ENCODE assay signal across 8 mouse cellular contexts in genomic region chr7:24316567-24317092, GRCm38 (mm10). TPM values are rescaled to one million over a fixed set of nuclear protein-coding genes. Genes with fewer than 3 reads are reported as not detected.
DNase-seq lines count a peak whose midpoint lies in the region; ATAC-seq lines count a peak whose summit lies in the region.

Zfp94 (minus strand) TSS chr7:24316666.

- under 1% methylated on average over 33 of the region's 33 CpGs for WGBS in lung, embryonic 16.5 days

- no peaks in the 10 kb centered on the region for H3K9me3 ChIP-seq in lung, embryonic 16.5 days (ENCODE audit: control insufficient read depth, low read length)

- peak within 1 kb of the TSS; percentile 88 for H3K27ac ChIP-seq in lung, embryonic 16.5 days (ENCODE audit: low read length)

- H3K4me2 ChIP-seq in lung, embryonic 16.5 days (ENCODE audit: low read depth, low read length) = peak within 1 kb of the TSS; percentile 85

- DNase-seq in MEL-GATA-1-ER (ENCODE audit: extremely low read depth, low read depth) = peak; percentile 94
- DNase-seq in cerebellum, adult 8-10 months = peak; percentile 95
- DNase-seq in forelimb bud, embryonic 11.5 days (ENCODE audit: low read depth, low spot score) = peak; percentile 96
- DNase-seq in layer of hippocampus, adult 9-10 months (ENCODE audit: low spot score) = peak; percentile 94
- DNase-seq in ovary, postnatal 10 days (ENCODE audit: low spot score) = peak; percentile 80
- peak; percentile 89 to 90 for DNase-seq in thymus, postnatal 10 days (ENCODE audit: low spot score in 2 of 2)

- peak within 1 kb of the TSS; percentile 90 for H3K9ac ChIP-seq in lung, embryonic 16.5 days (ENCODE audit: low read length)

- no peaks in the 10 kb centered on the region for H3K27me3 ChIP-seq in lung, embryonic 16.5 days (ENCODE audit: control insufficient read depth, insufficient read depth, low read depth, low read length)

- peak; percentile 91 to 94 for ATAC-seq in hematopoietic stem cell, adult 5-6 weeks (replicated peaks in 1 of 2; ENCODE audit: insufficient read depth in 1 of 2, low FRiP score in 2 of 2, low TSS enrichment in 1 of 2, low read depth in 1 of 2, poor library complexity in 2 of 2, severe bottlenecking in 2 of 2)
- peak; percentile 97 for ATAC-seq in lung, embryonic 16.5 days (ENCODE audit: low read depth)

- no peaks in the 10 kb centered on the region; the same call in none of the 2 replicates for H3K36me3 ChIP-seq in lung, embryonic 16.5 days (ENCODE audit: control insufficient read depth, insufficient read depth, low read length)

- peak within 1 kb of the TSS; percentile 75 for H3K4me3 ChIP-seq in lung, embryonic 16.5 days (ENCODE audit: low read length)

- H3K4me1 ChIP-seq in lung, embryonic 16.5 days (replicated peaks; ENCODE audit: control insufficient read depth, insufficient read depth, low read length) = peaks cover 5% of the 10 kb centered on the region; the same call in 1 of the 2 replicates

RNA-seq across cellular contexts. Expression of gene Zfp94, which starts in this region (rescaled TPM):
- total RNA-seq in hematopoietic stem cell, adult 5-6 weeks (2017) = 5.5 and 6.5 TPM in 2 replicates
- 10.2 and 11.3 TPM in 2 replicates for polyA plus RNA-seq in lung, embryonic 16.5 days (2015; fragmentation: Nextera tagmentation; extraction: Ambion mirVana)

Comparison
In these comparisons a context has a peak if more than half of its experiments do, and no peak if none do; other contexts are left out.
1. Peak in every context shown above with its lines: DNase-seq, ATAC-seq, H3K4me3 ChIP-seq and H3K27ac ChIP-seq.